Mouse (Mus musculus): ENCODE measurements at regions not wholly inside any gene's neighbourhood (a gene's known extent, or its start where the extent isn't known, plus 50 kb on each side); places are given as distances from the start of the nearest gene placed in this dataset.

DNA sequence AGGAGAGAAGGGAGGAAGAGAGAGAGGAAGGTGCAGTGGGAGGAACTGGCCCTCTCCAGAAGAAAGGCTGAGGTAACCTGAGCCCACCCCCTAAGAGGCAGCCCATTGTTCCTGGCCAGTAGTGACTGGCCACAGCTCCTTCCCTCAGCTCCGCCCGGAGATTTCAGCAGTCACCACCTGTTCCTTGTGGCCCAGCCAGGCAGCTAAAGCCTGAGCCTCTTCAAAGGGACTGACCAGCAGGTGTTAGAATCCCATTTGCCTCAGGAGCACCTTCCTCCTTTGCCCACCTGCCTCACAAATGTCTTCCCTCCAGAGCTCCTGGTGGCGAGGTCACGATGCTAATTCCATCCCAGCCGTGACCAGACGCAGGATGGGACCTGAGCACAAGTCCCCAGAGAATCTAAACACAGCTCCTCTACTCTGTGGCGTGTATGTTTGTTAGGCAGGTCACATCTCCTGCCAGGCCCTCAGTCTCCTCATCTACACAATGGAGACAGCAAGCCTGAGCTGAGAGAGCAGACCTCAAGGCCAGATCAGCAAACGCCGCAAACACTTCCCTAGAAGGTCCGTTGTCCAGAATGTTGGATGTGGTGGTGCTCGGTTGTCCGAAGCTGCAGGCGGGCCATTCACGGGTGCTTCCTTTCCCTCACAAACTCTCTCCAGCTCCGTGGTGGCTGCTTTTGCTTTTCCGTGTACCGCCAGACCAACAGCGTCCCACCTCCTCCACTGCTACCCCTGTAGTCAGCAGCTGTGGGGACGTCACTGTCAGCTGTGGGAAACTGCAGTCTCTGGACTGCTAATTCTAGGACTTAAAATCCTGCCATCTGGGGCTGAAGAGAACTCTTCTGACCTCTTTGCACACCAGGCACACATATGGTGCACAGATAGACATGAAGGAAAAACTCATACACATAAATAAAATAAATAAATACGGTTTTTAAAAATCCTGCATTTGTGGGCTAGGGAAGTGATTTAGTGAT is 145.8 kb upstream of the Rad23b start:
- no peak for DNase-seq (ENCODE audit: inconsistent ontology term)

DNA sequence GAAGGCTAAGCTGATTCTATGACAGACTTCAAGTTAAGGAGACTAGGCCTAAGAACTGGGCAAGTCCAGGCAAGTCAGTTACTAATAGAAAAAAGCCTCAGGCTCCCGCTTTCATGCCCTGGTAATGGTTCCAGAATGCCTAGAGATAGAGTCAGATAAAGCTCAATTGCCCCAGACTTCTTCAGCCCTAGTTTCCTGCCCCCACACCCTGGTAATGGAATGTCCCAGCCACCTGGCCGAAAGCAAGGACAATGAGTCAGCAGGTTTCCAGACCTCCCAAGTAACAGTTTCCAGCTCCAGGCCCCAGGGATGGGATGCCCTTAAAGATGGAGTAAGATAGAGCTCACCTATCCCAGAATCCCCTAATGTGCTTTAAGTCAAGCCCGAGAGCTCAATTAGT is 143.6 kb upstream of the Rad23b start:
- no peak for DNase-seq (ENCODE audit: inconsistent ontology term)

DNA sequence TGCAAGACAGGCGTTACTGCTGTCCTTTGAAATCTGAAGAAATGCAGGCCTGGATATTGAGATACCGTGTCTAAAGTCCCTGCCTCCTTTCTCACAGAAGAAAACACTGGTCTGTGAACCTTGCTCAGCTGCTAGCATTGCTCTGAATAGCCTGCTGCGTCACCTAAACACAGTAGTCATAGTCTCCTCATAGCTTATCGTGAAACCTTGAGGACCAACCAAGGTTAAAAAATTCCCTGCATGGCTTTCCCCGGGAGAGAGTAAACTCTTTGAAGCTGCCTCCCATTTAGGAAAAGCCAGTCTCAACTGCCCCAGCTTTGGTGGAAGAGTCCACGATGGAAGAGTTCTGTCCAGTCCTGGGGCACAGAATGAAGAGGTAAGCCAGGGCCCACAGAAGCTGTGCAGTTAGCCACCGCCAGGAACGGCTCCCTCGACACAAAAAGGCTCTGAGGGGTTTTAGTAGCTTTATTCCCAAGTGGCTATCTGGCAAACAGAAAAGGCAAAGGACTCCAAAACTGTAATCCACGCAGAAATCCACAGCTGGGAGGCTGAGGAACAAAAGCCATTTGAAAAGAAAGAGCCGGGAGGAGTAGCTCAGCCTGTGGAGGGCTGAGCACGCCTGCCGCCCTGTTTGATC is 142.0 kb upstream of the Rad23b start:
- no peak for DNase-seq (ENCODE audit: inconsistent ontology term)

DNA sequence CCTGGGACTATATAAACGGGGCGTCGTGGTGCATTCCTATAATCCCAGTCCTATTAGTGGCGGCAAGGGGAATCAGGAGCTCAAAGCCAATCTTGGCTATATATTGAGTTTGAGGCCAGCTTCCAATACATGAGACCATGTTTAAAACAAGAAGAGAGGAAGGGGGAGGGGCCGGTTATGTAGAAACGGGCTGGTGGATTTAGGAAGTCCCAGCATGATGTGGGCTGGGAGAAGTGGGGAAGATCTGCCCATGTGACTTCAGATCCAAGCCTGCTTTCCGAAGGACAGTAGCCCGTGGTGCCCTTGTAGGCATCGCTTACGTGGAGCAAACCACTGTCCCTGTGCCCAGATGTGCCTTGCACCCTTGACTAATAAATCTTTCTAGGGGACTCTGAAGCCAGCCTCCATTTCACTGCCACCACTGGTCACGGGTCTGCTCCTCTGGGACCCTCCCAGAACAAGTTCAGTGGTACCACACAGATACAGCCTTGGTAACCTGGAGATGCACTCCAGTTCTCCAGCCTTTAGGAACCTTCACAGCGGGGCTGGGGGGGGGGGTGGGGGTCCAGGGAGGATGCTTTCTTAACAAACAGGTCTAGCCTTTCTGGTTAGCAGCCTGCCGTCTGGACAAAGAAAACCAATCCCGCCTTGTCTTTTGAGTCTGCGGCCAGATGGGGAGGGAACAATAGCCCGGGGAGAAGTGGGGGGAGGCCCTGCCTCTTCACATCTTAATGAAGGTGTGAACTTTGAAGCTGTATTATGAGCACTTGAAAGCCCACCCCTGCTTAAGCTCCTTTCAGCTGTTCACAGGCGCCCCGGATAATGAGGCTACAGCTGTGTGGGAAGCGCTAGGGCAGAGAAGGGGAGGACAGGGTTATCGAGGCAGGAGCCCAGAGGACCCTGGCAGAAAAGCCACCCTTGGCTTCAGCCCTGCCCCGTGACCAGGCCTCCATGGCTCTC is 141.2 kb upstream of the Rad23b start:
- no peak for DNase-seq (ENCODE audit: inconsistent ontology term)

DNA sequence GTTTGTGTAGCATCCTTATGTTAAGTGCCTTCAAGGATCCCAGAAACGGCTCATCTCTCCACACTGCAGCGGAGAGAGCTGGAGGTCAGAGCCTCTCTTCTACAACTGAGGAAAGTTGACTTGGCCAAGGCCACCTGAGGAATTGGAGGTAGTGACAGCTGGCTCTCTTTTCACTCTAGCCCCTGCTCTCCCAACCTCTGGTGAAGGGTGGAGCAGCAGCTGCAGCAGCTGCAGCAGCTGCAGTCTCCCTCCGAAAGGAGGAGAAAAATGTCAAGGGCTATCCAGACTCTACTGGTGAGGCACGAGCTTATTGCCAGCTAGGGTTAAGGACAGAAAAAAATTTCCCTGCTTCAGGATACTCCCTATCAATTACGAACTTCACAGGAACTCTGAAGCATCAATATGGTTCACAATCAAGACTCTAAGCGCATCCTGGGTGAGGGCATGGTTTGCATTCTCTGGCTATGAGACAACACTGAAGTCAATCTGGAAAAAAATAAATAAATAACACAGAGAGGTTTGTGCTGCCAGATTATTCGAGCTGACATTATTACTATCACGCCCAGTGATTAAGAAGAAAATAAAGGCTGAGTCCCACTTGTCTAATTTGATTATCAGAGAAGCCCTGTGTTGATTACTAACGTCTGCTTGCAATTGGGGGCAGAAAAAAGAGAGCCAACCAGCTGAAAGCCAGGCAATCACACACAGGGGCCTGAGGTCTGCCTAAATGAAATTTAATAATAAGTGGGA is 134.2 kb upstream of the Rad23b start:
- peak; percentile 89 for DNase-seq (ENCODE audit: inconsistent ontology term)

DNA sequence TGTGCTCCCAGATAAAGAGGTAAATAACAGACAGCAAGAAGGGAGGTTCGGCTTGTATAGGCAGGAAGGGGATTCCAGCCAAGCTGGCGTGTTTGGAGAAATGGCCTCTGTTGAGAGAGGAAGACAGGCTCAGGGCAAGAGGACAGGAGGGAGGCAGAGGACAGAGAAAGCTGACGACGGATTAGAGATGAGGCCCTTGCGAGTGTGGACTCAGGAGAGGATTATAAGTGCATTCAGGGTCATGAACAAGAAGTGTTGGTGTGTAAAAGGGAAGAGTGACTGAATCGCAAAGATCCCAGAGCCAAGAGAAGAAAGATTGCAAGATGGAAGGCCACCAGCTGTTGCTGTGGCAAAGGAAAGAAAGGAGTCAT is 133.7 kb upstream of the Rad23b start:
- no peak for DNase-seq (ENCODE audit: inconsistent ontology term)

DNA sequence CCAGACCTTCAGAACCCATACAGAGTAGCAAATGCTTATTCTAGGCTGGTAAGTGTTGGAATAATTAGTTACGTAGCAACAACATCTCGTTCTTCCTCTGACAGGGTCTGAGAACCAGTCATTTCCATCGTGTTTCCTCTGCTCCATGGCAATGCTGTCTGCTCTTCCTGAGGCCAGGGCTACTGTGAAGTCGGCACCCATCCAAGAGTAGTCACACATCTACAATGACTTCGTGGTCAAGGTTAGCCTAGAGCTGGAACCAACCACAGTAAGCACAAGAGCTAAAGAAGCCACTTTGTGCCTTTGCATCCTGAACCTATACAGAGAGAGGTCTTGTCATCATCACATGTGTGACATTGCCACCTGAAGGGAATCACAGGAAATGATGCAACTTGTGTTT is 124.1 kb upstream of the Rad23b start:
- no peak for DNase-seq (ENCODE audit: inconsistent ontology term)

DNA sequence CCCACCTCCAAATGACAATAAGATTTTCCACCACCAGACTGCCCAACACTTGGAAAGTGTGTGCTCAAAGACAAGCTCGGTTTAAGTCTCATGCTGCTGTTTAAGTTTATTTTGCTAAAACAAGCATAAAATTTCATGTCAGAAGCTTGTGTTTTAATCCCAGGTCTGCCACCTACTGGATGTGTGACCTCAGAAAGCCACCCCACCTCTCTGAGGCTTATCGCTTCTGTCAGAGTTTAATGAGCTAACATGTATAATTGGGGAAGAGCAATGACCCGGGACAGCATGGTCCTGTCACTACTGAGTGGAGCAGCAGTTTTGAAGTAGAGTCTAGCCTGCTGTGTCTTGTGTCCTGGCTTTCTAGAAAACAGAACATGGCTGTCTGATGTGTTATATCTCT is 122.4 kb upstream of the Rad23b start:
- peak; percentile 41 for DNase-seq (ENCODE audit: inconsistent ontology term)

DNA sequence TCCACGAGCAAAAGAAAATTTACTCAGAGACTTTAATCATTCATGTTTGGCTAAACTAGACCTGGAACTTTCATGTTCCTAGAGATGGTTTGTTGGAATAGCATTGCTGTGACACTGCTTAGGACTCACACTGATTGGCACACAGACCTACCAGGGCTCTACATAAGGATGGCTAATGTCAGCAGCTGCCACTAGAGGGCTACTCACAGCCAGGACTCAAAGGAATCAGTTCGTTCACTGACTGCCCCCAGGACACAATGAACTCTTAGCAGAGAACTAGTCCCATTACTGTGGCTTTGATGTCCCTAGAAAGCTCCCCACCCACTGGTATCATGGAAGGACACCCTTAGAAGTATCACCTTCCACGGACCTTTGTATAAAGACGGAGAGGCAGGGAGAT is 118.3 kb upstream of the Rad23b start:
- no peak for DNase-seq (ENCODE audit: inconsistent ontology term)

DNA sequence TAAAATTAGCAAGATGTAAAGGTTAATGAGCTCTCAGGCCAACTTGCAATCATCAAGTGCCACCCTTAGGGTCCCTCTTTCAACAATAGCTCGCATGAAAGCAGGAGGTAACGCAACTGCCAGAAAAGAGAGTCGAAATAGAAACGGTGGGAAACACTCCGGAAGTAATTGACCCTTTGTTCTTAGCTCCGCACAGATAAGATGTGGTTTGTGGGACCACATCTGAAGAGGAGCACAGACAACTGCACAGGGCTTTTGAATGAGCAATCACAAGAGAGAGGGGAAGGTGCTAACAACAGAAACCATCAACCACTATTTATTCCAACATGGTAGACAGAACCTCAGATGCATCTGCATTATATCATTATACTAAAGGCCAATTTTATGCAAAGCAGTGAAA is 112.0 kb upstream of the Rad23b start:
- DNase-seq (ENCODE audit: inconsistent ontology term): no peak

DNA sequence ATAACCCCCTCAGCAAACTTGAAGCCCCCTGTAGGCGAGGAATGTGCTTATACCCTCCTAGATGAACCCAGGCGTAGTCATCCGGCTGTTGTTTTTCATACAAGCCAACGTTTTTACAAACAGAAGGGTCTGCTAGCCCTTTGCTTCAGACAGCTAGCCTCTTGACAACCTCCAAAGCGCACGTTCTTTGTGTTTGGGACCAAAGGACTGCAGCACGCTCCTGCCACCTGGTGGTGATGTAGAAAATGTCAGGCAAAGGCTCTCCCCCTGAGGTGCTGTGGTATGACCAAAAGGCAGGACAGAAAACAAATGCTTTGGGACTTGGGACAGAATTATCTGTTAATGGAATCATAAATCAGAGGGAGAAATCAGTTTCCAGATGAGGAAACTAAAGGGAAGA is 109.4 kb upstream of the Rad23b start:
- peak; percentile 69 for DNase-seq (ENCODE audit: inconsistent ontology term)

DNA sequence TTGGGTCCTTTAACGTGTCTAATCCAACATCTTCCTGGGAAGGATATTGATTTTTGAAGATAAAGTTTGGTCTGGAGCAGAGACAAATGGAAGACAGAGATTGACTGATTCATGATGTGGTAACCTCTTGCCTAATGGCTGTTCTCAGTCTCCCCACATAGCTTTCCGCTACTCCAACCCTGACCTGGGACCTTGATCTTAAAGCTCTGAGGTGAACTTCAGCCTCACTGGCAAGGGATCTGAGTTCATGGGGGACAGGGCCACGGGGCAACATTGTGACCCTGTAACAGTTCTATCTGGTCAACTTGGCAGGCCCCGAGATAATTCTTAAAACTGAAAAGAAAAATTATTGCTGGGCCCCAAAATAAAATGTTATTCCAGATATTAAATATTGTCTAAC is 107.5 kb upstream of the Rad23b start:
- DNase-seq (ENCODE audit: inconsistent ontology term): no peak

DNA sequence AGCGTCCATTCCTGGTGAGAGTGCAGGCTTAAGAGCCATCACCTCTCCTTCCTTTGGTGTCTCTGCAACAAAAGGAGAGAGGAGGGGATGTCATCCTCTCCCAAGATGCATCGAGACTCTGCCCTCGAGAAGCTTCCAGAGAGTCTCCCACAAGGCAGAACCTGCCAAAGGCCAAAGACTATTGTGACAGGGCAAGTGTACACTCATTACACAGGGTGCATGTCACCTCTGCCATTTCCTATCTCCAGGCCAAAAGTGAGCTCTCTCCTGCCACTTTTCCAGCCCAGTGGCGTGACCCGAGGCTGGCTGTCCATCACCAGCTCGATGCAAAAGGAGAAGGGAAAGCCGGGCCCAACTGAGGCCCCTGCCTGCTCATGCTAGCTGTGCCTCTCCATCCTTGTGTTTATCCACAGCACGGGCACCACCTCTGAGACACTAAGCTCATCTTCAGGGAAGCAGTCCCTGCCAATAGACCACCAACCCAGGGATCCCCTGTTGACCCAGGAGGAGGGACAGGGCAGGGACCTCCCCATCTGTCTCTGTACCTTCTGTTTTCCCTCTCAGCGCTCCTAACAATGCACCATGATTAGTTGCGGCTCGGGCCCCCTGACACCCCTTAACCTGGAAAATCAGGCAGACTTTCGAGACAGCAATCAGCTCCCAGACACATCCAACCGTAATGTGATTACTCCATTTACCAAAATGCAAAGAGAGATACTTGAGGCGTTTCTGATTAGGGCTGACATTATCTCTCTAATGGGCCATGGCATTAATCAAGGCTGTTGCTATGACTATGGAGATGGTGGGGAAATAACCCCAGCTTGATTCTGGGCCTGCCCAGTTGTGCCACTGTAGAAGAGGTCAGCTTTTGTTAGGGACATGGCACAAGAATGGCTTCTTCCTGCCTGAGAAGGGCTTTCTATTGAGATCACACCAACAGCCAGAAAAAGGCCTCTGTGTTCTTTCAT is 106.5 kb upstream of the Rad23b start:
- DNase-seq (ENCODE audit: inconsistent ontology term): no peak

DNA sequence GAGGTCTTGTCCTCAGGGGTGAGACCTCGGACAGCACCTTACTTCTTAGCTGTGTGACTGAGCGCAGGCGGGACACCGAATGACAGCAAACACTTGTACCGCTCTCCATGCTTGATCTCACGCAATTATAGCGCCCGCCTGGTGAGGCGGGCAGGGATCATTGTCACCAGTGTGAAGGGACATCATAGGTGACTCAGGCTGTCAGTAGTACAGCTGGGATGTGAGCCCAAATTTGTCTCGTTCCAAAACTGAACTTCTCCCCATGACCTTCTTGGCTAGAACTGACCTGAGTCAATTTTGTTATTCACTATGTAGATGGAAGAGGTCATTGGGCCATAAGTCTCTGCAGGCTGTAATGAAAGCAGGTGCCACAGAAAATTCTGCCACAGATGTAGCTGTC is 104.1 kb upstream of the Rad23b start:
- DNase-seq (ENCODE audit: inconsistent ontology term): peak; percentile 9

DNA sequence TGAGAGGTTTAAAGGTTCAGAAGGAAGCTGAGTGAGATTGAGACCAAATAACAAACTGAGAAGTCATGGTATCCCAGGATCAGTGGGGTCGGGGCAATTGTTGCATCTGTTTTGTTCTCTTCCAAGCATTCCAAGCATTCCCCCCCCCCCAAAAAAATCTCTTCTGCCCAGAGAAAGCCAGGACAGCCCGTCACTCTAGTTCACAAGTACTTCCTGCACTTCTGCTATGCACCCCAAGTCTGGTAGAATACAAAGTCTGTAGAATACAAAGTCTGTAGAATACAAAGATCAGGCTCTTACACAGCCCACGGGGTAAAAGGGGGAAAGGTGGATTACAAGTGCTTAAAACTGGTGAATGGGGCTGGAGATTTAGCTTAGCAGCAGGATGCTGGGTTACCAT is 99.5 kb upstream of the Rad23b start:
- DNase-seq (ENCODE audit: inconsistent ontology term): peak; percentile 51

DNA sequence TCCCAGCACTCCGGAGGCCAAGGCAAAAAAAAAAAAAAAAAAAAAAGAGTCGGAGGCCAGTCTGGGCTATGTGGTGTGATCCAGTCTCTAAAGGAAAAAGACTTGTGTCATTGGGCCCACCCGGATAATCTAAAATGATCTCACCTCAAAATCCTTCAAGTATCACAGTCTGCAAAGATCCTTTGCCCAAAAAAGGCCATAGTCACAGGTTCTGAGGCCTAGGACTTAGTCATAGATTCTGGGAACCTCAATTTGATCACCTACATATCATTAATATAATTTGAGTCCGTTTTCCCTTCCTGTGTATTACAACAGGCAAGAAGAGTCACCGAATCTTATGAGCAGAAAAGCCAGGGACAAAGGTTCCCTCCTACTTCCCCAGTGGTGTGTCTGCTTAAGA is 98.3 kb upstream of the Rad23b start:
- no peak for DNase-seq (ENCODE audit: inconsistent ontology term)

DNA sequence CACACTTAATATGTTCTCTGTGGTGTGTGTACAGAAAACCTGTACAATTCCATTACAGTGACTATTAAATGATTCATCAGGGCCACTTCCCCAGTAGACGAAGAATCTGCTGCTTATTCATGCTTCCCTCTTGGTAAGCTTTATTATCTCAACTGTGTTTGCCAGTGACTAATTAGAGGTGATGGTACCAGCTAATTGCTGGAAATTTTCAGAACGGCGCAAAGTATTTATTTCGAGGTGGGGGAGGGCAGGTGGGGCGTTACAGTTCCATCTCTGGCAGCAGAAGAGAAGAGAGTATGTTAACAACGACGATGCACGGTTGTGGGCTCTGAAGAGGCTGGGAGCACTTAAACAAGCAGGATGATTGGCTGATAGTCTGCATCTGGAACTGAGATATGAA is 96.1 kb upstream of the Rad23b start:
- peak; percentile 87 for DNase-seq (ENCODE audit: inconsistent ontology term)

DNA sequence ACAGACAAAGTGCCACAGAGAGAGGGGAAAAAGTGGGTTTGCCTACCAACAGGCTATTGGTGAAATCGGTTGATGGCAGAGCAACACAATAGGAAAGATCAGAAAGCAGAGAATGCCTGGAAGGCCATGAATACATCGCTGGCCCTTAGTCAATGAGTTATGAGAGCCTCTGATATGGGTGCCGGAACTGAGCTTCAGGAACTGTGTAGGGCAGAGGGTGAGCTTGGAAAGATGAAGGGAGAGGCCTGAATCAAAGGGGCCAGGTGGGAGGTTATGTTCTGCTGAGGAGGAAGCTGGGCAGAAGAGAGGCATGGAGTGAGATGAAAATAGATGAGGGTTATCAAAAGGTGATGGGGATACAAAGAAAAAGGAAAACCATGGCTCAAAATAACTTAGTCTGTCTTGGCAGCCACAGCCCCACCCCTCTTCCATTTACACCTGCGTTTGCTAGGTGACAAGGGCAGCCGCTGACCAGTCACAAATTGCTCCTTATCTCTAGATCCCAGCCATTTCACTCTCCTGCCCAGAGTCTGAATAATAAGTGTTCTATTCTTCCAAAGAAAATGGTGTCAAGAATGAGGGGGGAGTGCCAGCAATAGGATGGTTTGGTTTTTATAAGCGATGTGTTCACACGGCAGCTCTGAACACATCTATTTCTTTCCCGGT is 77.7 kb upstream of the Rad23b start:
- no peak for DNase-seq (ENCODE audit: inconsistent ontology term)

DNA sequence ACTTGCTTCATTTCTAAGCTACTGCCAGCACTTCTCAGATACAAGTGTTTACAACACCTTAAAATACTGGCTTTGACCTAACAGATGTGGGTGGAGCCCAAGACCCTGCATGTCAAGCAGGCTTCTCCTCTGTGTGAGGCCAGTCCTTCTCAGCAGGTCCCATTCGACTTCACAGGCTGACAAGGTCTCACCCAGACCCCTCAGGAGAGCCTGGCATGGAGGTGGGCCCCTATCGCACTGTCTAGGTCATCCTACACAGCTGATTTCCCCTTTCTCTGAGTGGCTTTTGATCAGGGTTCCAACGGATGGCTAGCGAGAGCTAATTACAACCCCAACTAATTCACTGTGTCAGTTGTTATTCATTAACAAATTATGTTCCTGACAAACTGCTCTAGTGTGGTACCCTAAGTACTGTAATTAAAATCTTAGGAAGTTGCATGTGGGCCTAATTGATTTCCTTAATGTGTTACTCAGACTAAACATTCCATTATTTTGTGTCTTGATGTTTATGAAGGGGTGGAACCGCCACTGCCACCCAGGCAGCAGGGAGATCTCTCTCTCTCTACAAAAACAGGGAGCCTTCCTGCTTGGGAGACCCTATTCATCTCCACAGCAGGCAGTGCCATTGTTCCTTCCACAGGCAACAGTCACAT is 73.4 kb upstream of the Rad23b start:
- DNase-seq (ENCODE audit: inconsistent ontology term): peak; percentile 45
